Mouse (Mus musculus) C3H10T1/2 (cell line): ENCODE data around the gene Gm1140. TPM values are rescaled to one million over a fixed set of nuclear protein-coding genes. Genes with fewer than 3 reads are reported as not detected.

Experiments
- polyA plus RNA-seq, 2 experiments: library from polyadenylated mRNA; unstranded; fragments of >200 nt; fragmentation: generic; extraction: Trizol; gene quantifications; one replicate each; pipeline ENCODE4 v1.2.1; 2012; ENCODE audit warnings: missing spikeins in 2 of 2

The Gm1140 gene
- not detected for polyA plus RNA-seq

GRCm38 (mm10) chrX:67693462-67693861 is at the start of gene Gm1140:
Gene Gm1140, minus strand, starts transcription at chrX:67693562.

DNA sequence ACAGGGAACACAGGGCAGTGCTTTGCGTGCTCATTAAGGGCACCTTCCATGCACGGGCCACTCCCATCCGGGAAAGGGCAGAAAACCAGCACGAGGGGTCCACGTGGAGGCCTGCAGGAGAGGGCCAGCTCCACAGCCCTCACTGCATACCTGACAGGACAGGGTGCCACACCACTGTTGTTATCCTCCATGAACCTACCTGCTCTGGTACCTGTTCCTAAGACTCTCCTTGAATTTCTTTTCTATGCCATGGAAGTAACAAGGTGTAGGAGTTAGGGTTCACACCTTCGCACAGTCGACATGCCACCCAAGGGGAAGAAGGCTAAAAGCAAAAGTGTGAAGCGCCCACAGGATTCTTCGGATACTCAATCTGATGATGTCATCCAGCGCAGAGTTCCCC is 2.0 kb upstream of the Gm1140 start, which contains the start of gene Gm14692:
Gm14692 (plus strand) TSS at position 301 of the 400 bp plus-strand sequence.

Other genes with a start within 250 kb of the Gm1140 start
- not detected for gene Gm14692, start 2.1 kb upstream of the Gm1140 start, polyA plus RNA-seq
- not detected for gene 4933436I01Rik, start 227.9 kb upstream of the Gm1140 start, polyA plus RNA-seq